Mouse (Mus musculus) frontal cortex, adult 2 months (tissue): Measurements from ENCODE around the gene Scaf8. TPM values are rescaled to one million over a fixed set of nuclear protein-coding genes. Genes with fewer than 3 reads are reported as not detected.
"Not testable (repeated sequence)": the region's sequence is repeated elsewhere in the genome, so short reads cannot be mapped to it uniquely, and the experiment has no call there.

Experiments
- DNase-seq, 2 experiments: peaks; one replicate each; pipeline ENCODE4 v3.0.0; 2022; ENCODE audit warnings: low spot score in 1 of 2; ENCODE audit errors: extremely low spot score in 1 of 2
- polyA plus RNA-seq: library from polyadenylated mRNA; depleted of rRNA; stranded (reverse); fragments of >200 nt; gene quantifications from 2 replicates; pipeline ENCODE4 v1.2.3, GENCODE M21; 2012

Gene Scaf8
- polyA plus RNA-seq, 1 experiment = 34.3 TPM

DNA sequence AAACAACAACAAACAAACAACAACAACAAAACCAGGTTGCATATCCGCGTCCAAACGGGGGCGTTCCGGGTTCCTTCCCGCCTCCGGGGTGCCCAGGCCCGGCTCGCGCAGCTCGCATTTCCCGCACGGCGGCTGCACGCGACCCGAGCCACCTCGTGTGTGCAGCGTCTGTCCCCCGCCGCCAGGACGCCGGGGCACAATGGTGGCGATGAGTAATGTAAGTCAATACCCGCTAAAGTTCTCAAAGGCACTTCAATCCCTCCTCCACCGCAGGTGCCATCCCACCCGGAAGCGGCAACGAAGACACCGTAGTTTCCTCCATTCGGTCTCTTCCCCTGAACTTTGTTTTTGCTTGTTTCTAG lies 433 bp upstream of the Scaf8 start:
- DNase-seq = no peak

- peak; percentile 28 to 35 for DNase-seq
These were observed 705 bp downstream of the Scaf8 start for GRCm38 (mm10) chr17:3115380-3115974.

- DNase-seq = not testable (repeated sequence)
These were observed 6.2 kb downstream of the Scaf8 start for GRCm38 (mm10) chr17:3120949-3121348.

- DNase-seq = not testable (repeated sequence)
These were observed 8.8 kb downstream of the Scaf8 start for GRCm38 (mm10) chr17:3123581-3123980.

DNA sequence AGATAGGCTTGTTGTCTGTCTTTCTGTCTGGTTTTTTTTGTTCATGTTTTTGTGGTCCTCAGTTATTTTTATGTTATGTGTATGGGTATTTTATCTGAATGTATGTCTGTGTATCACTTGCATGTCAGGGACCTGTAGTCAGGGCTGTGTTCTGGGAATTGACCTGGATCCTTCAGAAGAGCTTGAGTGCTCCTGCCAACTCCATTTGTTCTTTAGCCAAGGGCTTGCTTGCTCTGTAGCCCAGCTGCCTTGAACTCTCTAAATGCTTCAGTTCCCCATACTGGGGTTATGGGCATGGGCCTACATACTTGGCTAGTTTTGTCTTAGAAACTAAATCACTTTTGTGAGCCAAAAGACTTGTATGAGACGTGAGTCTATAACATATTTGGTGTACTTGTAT lies 13.9 kb downstream of the Scaf8 start:
- no peak for DNase-seq

GRCm38 (mm10) chr17:3129791-3130190 lies 15.0 kb downstream of the Scaf8 start:
- DNase-seq = no peak

GRCm38 (mm10) chr17:3135346-3135745 lies 20.6 kb downstream of the Scaf8 start:
- no peak for DNase-seq

- no peak for DNase-seq
These were observed 21.4 kb downstream of the Scaf8 start for GRCm38 (mm10) chr17:3136127-3136526.

GRCm38 (mm10) chr17:3138387-3138786 lies 23.6 kb downstream of the Scaf8 start:
- no peak for DNase-seq

- no peak for DNase-seq
These were observed 25.3 kb downstream of the Scaf8 start for GRCm38 (mm10) chr17:3140100-3140499.

- no peak for DNase-seq
These were observed 34.1 kb downstream of the Scaf8 start for GRCm38 (mm10) chr17:3148853-3149252.

DNA sequence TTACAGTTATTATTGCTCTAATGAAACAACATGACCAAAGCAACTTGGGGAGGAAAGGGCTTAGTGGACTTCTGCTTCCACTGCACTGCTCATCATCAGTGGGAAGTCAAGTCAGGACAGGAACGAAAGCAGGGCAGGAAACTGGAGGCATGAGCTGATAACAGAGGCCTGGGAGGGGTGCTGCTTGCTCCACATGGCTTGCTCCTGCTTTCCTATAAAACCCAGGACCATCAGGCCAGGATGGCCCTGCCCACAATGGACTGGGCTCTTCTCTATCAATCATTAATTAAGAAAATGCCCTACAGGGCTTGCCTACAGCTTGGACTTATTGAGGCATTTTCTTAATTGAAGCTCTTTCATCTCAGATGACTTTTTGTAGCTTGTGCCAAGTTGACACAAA lies 34.8 kb downstream of the Scaf8 start:
- DNase-seq = no peak

GRCm38 (mm10) chr17:3150701-3151100 lies 35.9 kb downstream of the Scaf8 start:
- DNase-seq = not testable (repeated sequence)

- no peak for DNase-seq
These were observed 36.4 kb downstream of the Scaf8 start for GRCm38 (mm10) chr17:3151181-3151580.

GRCm38 (mm10) chr17:3156176-3156575 lies 41.4 kb downstream of the Scaf8 start:
- not testable (repeated sequence) for DNase-seq

GRCm38 (mm10) chr17:3157016-3157415 lies 42.2 kb downstream of the Scaf8 start:
- DNase-seq = no peak

DNA sequence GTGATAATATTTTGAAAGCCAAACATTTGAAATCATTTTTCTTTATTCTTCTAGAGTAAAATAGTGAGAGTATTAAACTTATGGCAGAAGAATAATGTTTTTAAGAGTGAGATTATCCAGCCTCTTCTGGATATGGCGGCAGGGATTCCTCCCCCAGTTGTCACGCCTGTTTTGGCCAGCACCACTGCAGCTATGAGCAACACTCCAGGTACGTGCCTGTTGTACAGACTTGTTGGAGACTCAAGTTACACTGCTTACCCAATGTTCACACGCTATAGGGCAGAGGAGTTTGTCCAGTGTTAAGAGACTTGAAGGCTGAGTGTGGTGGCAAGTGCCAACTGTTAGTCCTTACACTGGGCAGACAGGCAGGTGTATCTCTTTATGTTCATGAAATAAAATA lies 48.1 kb downstream of the Scaf8 start:
- DNase-seq = no peak

- peak in 1 of 2 experiments; percentile 28 for DNase-seq
These were observed 65.7 kb downstream of the Scaf8 start for GRCm38 (mm10) chr17:3180425-3180945.

GRCm38 (mm10) chr17:3195483-3195882 lies 80.7 kb downstream of the Scaf8 start:
- DNase-seq = not testable (repeated sequence)

DNA sequence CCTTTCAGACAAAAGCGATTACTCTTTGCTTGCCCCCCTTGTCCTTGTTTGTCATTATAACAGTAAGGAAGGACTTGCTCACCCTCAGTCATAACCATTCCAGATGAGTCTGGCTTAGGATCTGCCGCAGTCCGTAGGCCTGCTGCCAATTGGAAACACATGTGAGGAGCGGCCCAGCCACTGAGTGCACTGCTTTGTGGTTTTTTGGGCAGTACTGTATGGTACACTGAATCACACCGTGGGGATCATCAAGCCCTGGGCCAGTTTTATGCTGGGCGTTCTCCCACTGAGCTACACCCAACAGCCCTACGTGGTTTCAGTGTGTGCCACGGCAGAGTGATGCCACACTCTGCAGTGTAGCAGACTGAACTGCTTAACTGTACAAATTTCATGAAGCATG lies 85.6 kb downstream of the Scaf8 start:
- no peak for DNase-seq

DNA sequence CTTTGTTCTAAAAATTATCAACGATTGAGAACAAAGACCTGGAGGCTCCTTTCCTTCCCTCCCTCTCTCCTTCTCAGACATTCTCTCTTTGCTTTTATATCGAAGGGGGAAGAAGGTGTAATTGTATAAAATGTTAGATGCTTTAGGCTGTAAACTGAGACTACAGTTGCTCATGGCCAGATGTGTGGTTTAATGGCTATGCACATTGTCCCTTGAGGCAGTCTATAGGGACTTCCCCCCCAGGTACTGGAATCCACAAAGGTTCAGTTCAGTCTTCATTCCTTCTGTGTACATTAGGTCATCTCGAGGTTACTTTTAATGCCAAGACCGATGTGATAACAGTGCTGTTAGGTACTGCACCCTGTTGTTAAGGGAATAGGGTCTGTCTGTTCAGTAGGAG lies 89.1 kb downstream of the Scaf8 start:
- DNase-seq = no peak

GRCm38 (mm10) chr17:3204826-3205405 lies 90.1 kb downstream of the Scaf8 start:
- DNase-seq = no peak
